Mouse (Mus musculus): ENCODE measurements around the gene Erlin1.

Gene Erlin1

DNA sequence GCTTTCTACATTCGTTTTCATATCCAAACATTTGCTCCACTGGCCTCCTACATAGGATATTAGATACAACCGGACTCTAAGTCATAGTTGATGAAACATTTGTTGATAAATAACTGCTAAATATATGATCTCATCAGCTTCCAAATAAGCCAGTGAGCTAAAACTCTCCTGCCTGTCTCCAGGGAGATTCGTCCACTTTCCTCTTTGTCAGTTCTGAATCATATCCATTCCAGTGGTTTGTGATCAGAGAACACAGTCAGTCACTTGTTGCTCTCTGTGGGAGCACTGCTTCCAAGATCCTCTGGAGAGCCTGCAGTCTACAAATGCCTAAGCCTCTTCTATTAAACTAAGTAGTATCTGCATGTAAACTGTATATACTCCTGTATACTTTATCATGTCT lies 9.4 kb downstream of the Erlin1 start:
- DNase-seq (ENCODE audit: low spot score in 2 of 2), result no peak

DNA sequence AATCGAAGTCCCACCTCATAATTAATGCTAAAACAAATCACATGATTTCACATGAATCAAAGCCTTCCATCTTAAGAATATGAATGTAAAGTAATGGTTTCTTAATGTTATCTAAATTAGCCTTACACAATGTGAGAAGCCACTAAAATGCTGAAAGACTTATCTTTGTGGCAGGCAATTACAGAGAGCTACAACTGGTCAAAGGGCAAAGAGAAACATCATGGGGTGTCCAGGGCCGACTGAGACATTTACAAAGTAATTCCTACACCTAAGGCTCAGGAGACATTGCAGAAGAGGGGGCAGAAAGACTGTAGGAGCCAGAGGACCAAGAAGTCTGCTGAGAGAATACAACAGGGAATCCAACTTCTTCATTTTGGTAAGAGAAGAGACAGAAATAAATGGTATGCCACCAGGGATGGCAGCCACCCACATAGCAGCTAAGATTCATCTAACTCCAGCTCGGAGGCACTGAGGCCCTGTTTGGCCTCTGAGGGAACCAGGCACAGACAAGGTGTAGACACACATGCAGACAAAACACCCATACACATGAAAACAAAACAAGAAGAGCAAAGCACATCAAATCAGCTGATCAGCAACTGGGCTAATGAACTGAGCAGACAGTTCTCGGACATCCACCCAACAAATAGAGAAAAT lies 14.3 kb downstream of the Erlin1 start:
- DNase-seq (ENCODE audit: low spot score in 2 of 2), result no peak

DNA sequence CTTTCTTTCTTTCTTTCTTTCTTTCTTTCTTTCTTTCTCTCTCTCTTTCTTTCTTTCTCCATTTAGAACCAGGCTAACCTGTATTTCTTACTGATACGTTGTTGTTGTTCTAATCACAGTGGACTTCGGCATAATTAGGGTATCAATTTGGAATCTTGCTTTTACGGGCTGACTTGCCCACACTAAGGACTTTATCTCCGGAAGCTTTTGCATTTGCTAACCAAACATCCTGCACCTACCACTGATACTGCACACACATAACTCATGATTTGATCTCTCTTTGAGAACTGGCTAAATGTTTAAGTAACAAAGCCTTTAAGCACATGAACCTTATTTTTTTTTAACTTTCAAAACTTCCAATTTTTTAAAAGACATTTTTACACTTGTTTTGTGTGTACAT lies 19.2 kb downstream of the Erlin1 start:
- no peak for DNase-seq (ENCODE audit: low spot score in 2 of 2)

DNA sequence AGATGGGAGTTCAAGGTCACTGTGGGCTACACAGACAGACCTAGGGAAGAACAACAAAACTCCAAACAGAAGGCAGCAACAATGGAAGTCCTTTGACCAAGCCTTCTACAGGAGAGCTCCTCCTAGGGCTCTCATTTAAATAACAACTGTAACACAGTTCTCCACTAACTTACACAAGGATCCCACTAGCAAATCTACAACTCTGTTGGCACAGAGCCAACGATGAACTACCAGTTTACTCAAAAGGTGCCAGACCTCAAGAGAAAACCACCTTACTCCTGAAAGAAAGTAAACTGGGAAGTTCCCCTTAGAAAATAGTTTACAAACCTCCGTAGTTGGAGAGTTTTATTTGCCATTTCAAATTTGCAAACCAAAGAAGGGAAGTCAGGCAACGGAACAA lies 20.3 kb downstream of the Erlin1 start:
- no peak for DNase-seq (ENCODE audit: low spot score in 2 of 2)

DNA sequence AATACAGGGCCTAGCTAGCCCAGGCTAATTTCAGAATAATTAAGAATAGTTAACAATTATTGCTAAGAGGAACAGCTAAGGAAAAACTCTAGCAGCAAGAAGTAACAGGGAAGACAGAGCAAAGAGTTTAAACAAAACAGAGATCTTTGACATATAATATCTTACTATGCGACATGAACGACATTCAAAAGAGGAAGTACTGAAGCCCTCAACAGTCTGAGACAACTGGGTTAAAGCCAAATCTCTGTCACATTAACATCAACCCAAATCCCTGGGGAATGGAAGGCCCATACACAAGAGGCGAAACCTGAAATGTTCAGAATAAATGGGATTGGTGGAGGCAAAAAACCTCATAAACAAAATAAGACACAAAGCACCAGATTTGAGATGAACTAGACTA lies 23.7 kb downstream of the Erlin1 start:
- DNase-seq (ENCODE audit: low spot score in 2 of 2), result no peak

DNA sequence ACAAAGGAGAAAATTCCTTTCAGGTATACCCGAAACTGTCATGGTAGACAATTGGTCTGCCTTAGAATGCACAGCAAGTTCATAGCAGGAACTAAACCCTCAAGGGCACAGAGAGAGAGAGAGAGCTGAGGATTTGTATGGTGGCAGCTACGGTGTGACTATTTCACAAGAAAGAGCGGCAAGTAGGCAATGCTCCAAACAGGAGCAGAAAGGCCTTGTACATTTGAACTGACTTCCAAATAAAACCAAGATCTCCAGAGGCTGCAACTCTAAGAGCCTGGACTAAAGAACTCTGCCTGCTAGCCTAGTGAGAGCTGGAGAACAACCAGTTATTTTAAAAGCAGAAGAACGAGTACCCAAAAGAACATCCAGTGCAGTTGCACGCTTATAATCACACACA lies 27.5 kb downstream of the Erlin1 start:
- no peak for DNase-seq (ENCODE audit: low spot score in 2 of 2)

DNA sequence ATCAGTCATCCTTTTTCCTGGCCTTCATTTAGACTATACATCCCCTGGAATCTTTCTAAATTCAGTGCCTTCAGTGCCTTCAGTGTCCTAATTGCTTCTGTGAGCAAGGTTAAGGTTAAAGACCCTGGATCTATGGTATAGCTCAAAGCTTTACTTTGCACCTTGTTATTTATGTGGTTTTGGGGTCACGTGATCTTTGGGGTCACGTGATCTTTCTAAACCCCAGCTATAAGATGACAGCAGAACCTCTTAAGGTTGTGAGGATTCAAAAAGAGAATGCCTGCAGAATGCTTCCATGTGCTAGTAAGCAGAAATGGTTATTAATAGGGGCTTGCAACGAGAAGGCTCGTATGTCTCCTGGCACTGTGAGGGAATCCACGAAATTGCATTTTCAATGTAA lies 36.2 kb downstream of the Erlin1 start:
- no peak for DNase-seq (ENCODE audit: low spot score in 2 of 2)

DNA sequence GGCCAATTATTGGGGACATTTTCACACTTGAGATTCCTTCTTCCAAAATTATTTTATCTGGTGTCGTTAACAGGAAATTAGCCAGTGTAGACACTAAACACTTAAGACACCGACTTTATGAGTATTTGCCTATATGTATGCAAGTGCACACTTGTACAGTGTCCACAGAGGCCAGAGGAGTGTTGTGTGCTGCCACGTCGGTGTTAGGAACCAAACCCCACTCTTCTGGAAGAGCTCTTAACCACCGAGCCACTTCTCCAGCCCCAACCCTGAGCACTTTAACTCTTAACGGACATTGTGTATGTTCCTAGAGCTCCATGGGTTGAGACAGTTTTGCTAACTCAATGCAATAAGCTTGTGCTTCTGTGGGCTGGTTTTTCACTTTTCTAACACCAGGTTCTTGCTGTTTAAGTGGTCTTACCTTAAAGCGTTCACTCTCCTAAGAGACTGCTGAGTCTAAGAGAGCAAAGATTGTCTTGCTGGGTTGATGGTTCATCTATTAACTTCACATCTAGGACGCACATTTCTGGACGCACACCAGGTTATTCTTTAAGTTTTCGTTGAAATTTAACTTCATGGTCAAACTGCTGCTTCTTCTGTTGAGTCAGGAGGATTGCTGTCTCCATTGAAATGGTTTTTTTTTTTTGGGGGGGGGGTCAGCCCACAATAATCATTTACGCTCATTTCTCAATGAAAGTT lies 37.4 kb downstream of the Erlin1 start:
- no peak for DNase-seq (ENCODE audit: low spot score in 2 of 2)

DNA sequence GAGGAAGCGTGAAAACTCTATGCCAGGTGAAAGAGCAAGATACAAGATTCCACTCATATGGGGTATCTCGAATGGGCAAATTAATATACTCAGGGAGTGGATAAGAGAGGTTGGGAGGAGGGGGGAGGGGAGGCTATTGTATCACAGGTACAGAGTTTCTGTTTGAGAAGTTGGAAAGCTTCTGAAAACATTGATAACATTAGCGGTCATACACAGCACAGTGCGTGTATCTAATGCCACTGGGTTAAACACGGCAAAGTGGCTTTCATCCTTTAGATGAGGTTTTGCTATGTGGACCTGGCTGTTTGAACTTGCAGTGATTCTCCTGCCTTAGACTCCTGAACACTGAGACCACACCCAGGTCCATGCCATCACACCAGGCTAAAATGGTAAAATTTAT lies 39.6 kb downstream of the Erlin1 start:
- DNase-seq (ENCODE audit: low spot score in 2 of 2), result no peak

DNA sequence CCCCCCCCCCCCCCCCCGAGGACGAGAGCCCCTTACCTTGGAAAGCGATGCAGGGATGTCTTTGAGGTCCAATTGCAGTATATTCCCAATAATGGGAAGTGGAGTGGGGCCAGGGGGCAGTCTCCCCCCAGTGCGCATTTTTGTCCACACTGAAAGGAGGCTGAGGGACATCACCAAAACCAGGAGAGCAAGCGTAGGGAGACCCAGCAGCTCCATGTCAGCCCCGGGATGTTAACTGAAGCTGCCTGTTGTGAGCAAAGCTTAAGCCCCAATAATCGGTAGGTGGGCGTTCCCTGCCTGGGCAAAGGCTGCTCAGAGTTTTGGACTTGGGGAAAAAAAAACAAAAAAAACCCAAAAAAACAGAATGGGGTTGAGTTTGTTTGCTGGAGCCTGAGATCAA lies 40.6 kb downstream of the Erlin1 start, which contains the start of gene Cyp2c23:
Gene Cyp2c23, minus strand, starts transcription at position 237 of the 400 bp plus-strand sequence.
- DNase-seq (ENCODE audit: low spot score in 2 of 2), result no peak

DNA sequence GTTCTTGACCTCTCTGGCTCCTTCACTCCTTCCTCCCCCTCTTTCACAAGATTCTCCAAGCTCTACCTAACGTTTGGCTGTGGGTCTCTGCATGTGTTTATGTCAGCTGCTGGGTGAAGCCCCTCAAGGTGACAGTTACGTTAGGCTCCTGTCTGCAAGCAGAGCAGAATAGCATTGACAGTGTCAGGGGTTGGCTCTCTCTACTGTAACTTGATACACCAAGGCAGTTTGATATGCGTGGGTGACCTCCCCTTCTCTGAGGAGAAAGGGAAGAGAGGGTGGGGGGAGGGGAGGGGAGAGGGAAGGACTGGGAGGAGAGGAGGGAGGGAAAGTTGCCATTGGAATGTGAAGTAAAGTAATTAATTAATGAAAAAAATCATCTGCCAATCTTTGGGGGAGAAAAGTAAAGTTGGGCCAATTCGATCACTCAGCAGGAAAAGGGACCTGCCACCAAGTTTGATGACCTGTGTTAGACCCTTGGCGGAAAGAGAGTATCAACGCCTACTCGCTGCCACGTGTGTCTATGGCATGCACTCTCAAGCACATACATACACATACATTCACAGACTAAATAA lies 42.5 kb downstream of the Erlin1 start:
- DNase-seq (ENCODE audit: low spot score in 2 of 2), result no peak

DNA sequence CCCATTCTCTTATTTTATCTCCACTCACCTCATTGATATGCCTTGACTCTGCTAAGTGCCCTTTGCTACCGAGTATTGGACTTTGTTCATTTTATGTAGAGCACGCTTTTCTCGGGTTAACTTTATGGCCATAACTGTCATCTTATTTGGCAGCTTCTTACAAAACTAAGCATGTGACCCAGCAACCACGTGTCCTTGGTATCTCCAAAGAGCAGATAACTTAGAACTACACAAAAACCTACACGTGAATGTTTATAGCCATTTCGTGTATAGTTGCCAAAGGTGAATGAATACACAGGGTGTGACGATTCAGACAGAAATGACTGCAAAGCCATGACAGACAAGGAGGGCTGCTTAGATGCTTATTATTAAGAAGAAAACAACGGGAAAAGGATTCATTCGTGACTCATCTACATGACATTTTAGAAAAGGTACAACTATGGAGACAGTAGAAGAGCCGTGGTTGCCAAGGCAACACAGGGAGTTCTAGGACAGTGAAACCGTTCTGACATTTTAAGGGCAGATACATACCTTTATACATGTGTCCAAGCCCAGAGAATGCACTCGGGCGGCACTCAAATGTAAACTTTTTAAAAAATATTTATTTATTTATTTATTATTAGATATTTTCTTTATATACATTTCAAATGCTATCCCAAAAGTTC lies 44.5 kb downstream of the Erlin1 start:
- no peak for DNase-seq (ENCODE audit: low spot score in 2 of 2)

DNA sequence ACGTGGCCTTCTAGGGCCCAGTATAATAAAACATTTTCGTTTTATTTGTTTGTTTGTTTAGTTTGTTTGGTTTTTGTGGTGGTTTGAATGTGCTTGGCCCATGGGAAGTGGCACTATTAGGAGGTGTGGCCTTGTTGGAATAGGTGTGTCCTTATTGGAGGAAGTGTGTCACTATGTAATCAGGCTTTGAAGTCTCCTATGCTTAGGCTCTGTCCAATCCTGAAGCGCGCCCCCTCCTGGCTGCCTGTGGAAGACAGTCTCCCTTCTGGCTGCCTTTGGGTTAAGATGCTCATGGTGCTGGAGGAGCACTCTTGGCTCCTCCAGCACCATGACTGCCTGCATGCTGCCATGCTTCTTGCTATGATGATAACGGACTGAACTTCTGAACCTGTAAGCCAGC lies 46.5 kb downstream of the Erlin1 start:
- DNase-seq (ENCODE audit: low spot score in 2 of 2), result no peak

DNA sequence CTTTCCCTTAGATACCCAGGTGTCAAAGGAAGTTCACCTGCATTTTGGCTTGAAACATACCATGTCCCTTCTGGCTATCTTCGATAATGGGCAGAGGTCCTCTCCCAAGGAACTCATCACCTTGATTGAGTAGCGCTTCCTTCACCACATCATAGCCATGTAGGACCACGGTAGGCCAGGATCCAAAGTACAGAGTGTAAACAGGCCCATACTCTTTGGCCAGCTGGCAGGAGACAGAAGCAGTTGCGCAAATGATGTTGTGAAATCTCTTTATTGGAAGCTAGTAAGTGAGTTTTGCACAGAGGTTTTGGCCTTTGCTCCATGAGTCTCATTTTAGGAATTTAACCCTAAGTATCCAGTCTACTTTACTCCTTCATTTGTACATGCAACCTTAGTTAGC lies 48.1 kb downstream of the Erlin1 start:
- DNase-seq (ENCODE audit: low spot score in 2 of 2), result no peak

DNA sequence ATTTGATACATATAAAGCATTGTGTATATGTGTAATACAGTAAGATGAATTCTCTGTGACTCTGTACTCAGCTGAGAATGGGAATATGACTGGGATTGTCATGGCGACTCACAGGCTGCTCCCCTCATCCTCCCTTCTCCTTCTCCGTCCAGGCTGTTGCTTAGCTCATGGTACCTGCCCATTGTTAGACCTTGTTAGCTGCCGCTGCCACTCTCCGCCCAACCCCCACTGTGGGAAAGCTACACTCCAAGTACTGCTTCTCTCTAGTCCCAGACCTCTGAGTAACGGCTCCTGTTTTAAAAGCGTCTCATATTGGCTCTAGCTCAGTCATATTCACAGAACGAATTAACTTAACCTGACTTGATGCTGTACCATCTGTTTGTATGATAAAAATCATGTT lies 49.8 kb downstream of the Erlin1 start:
- no peak for DNase-seq (ENCODE audit: low spot score in 2 of 2)

DNA sequence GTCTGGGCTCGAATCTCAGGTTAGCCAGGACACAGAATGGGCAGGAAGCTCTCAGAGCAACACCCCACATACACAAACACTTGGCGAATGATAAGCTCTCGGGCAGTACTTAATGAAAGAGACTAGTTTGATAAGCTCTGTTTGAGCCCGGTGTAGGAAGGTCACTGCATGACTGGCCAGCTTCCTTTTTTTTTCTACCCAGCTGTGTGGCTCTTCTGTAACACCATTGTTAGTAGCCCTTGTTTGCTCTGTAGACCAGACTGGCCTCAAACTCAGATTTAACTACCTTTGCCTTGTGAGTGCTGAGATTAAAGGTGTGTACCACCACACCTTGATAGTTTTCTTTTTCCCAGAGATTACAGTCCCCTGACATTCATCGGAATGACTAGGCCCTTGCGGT lies 55.7 kb downstream of the Erlin1 start:
- no peak for DNase-seq (ENCODE audit: low spot score in 2 of 2)

DNA sequence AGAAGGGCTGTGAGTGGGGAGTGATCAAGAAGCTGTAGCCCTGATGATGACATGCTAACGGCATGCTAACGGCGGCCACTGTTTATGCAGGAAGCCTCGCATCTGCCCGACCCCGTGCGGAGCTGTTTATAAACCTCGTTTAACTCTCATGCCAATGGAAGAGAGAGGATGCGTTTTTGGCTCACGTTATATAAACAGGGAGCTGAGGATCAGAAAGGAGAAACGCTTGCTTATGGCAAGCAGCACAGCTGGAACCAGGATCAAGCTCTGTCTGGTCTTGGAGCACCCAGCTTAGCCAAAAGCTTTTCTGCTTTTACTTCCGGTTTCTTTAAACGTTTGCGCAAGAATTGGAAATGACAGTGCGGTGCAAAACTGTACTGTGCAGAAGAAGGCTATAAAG lies 60.8 kb downstream of the Erlin1 start:
- DNase-seq (ENCODE audit: low spot score in 2 of 2), result no peak

DNA sequence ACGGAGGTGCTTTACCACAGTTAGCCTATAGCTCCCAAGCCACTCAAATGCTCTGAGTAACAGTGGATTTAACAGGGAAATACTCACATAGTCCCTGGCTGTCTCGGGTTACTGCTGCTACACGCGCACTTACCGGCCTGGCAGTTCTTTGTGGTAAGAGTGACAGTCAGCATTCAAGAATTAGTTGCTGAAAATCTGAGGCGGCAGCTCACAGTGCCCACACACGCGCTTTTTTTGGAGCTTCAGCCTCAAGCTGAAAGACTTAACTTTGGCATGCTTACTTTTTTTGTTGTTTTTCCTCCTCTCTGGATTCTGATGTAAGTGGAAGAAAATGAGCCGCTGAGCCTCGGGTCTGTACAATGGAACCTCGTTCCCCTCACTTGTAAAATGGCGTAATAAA lies 62.4 kb downstream of the Erlin1 start:
- peak; percentile 45 to 59 for DNase-seq (ENCODE audit: low spot score in 2 of 2)

DNA sequence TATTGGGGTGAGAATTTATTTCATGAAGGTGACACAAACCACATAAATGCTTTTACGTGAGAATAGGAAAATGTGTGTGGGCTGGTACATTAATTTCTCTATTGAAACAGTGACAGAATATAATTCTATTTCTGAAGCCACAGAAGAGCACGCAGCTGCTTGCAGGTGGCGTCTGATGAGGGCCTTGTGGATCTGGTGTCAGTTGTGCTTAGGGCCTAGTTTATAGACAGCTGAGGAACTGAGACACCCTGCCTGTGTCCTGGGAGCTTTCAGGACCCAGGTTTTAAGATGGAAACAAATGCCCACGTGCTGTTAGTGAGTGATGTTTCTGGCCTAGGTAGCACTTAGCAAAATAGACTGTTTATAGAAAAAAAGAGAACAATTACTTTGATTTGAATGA lies 64.6 kb downstream of the Erlin1 start:
- DNase-seq (ENCODE audit: low spot score in 2 of 2), result no peak

DNA sequence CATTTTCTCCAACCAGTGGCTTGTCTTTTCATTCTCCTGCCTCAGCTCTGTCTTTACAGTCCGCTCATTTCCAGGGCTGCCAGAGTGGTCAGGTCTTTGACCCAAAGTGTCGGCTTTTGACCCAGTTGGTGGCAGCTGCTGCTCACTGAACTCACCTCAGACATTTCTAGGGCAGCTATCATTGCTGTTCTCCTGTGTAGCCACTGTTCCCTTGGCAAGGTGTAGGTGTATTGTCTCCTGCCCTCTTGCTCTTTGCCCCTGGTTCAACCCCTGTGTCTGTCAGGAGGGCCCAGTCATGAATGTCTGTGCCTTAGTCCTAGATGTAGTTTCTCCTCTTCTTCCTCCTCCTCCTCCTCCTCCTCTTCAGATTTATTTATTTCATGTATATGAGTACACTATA lies 65.3 kb downstream of the Erlin1 start:
- DNase-seq (ENCODE audit: low spot score in 2 of 2), result no peak

DNA sequence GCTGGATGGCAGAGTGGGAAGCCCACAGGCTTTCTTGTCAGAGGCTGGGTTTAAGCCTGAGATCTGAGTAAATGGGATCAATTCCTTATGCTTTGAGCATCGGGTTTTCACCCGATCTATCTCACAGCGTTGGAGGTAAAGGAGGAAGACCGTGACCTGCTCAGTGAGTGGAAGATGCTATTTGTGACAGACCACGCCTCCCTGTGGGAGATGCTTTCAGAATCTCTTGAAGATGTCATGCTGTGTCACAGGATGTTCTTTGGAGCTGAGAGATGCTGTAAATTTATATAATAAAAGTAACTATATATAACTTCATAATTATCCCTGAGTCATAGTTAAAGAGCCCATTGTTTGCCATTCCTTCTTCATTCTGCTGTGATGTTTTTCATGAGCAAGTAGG lies 68.9 kb downstream of the Erlin1 start:
- peak in 1 of 2 experiments; percentile 45 for DNase-seq (ENCODE audit: low spot score in 2 of 2)

DNA sequence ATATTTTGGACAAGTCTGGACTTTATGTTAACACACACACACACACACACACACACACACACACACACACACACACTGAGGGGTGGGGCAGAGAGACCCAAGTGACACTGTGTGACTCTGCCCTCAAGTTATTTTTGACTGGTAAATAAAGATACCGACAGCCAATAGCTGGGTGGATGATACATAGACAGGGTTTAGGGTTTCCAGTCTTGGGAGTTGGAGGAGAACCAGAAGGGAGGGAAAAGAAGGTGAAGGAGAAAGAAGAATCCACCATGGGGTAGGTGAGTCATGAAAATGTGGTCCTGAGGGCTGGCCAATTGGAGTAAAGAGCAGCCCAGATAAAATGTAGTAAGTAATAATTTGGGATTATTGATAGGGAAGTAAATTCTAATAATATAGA lies 69.5 kb downstream of the Erlin1 start:
- DNase-seq (ENCODE audit: low spot score in 2 of 2), result no peak
